Mouse (Mus musculus): ENCODE results near the gene Csrp3. TPM values are rescaled to one million over a fixed set of nuclear protein-coding genes. Genes with fewer than 3 reads are reported as not detected.

The Csrp3 gene
- polyA plus RNA-seq, 1 experiment from 2014 or later = 83.7 TPM

GRCm38 (mm10) chr7:48841538-48841937 lies 6.3 kb downstream of the Csrp3 start:
- Histone ChIP-seq H3K4me2 (no peak overlapping the region), H3K4me3 (no peak overlapping the region), H3K9me3 (no peaks in the 10 kb centered on the region), H3K4me1 (peaks cover 7% of the 10 kb centered on the region), H3K9ac (no peak overlapping the region), H3K36me3 (no peaks in the 10 kb centered on the region), H3K27me3 (no peaks in the 10 kb centered on the region), H3K27ac (no peak overlapping the region)
- WGBS = 69% methylated on average over 4 of the region's 4 CpGs
- ATAC-seq (ENCODE audit: borderline replicate concordance, extremely low read depth, low FRiP score, low TSS enrichment) = no peak

DNA sequence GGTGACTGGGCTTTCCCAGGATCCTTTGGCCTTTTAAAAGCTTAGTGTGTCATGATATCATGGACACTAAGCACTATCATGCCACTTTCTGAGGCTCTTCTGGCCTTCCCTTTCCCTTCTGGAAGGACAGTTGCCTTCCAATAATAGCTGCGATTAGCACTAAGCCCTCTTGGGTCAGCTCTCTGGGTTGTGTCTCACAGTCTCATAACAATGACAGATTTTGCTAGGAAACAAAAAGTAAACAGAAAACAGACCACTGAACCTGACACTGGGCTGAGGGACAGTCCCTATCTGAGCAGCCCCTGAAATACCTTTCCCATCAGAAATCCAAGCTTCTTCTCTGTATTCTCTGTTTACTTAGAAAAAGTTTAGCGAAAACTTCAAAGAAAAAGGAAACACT lies 7.3 kb downstream of the Csrp3 start:
- H3K4me2 ChIP-seq = no peak overlapping the region
- H3K36me3 ChIP-seq = no peaks in the 10 kb centered on the region
- H3K9me3 ChIP-seq = no peaks in the 10 kb centered on the region
- no peak overlapping the region for H3K27ac ChIP-seq
- peaks cover 7% of the 10 kb centered on the region for H3K4me1 ChIP-seq
- no peak for ATAC-seq (ENCODE audit: borderline replicate concordance, extremely low read depth, low FRiP score, low TSS enrichment)
- WGBS = 51% methylated on average over 2 of the region's 2 CpGs
- H3K27me3 ChIP-seq = no peaks in the 10 kb centered on the region
- no peak overlapping the region for H3K9ac ChIP-seq
- H3K4me3 ChIP-seq = no peak overlapping the region

- WGBS = 72% methylated on average over 2 of the region's 2 CpGs
- H3K9ac ChIP-seq = no peak overlapping the region
- ATAC-seq (ENCODE audit: borderline replicate concordance, extremely low read depth, low FRiP score, low TSS enrichment) = no peak
These were observed 9.4 kb downstream of the Csrp3 start for GRCm38 (mm10) chr7:48838434-48838833.

GRCm38 (mm10) chr7:48836949-48837348 lies 10.9 kb downstream of the Csrp3 start:
- Histone ChIP-seq H3K9me3 (no peaks in the 10 kb centered on the region), H3K27ac (no peak overlapping the region), H3K9ac (no peak overlapping the region), H3K4me2 (no peak overlapping the region), H3K36me3 (no peaks in the 10 kb centered on the region), H3K4me3 (no peak overlapping the region), H3K4me1 (no peaks in the 10 kb centered on the region), H3K27me3 (no peaks in the 10 kb centered on the region)
- WGBS = 38% methylated on average over 6 of the region's 6 CpGs
- no peak for ATAC-seq (ENCODE audit: borderline replicate concordance, extremely low read depth, low FRiP score, low TSS enrichment)

More at GRCm38 (mm10) chr7:48838434-48838833, 9.4 kb downstream of the Csrp3 start:
- Histone ChIP-seq H3K9me3 (no peaks in the 10 kb centered on the region), H3K4me2 (no peak overlapping the region), H3K4me1 (no peaks in the 10 kb centered on the region), H3K36me3 (no peaks in the 10 kb centered on the region), H3K4me3 (no peak overlapping the region), H3K27me3 (no peaks in the 10 kb centered on the region), H3K27ac (no peak overlapping the region)

- H3K9me3 ChIP-seq = no peaks in the 10 kb centered on the region
- no peak overlapping the region for H3K9ac ChIP-seq
- ATAC-seq (ENCODE audit: borderline replicate concordance, extremely low read depth, low FRiP score, low TSS enrichment) = no peak
- peaks cover 6% of the 10 kb centered on the region for H3K4me1 ChIP-seq
- H3K36me3 ChIP-seq = no peaks in the 10 kb centered on the region
- H3K27me3 ChIP-seq = no peaks in the 10 kb centered on the region
- WGBS = 87% methylated on average over 12 of the region's 12 CpGs
- no peak overlapping the region for H3K4me3 ChIP-seq
- H3K27ac ChIP-seq = no peak overlapping the region
- no peak overlapping the region for H3K4me2 ChIP-seq
These were observed 12.7 kb downstream of the Csrp3 start for GRCm38 (mm10) chr7:48834989-48835626.

DNA sequence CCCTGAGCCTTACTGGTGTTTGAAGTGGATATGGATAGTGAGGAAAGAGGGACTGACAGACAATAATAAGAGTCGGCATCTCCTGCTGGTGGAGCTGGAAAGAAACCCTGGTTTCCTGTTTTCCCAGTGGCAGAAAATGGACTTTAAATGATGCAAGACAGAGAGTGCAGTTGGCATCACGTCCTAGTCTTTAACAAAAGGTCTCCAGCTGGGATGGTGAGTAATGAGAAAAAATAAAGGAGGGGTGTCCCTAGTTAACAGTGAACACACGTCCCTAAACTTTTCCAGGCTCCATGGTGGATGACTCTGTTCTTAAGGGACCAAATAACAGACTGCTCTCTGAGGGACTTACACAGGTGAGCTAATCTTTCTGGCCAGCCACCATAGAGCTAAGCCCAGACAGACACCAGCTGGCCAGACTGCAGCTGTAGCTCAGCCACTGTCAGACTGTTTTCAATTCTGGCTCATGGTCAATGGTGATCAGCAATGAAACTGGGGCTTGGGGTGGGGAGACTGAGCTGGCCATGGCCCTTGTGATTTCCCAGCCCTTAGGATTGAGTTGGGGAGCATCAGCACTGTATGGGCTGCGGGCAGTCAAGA lies 13.4 kb downstream of the Csrp3 start:
- Histone ChIP-seq H3K9ac (no peak overlapping the region), H3K27ac (no peak overlapping the region), H3K4me1 (peaks cover 6% of the 10 kb centered on the region), H3K9me3 (no peaks in the 10 kb centered on the region), H3K36me3 (no peaks in the 10 kb centered on the region), H3K27me3 (no peaks in the 10 kb centered on the region), H3K4me3 (no peak overlapping the region), H3K4me2 (no peak overlapping the region)
- 62% methylated on average over 4 of the region's 4 CpGs for WGBS
- no peak for ATAC-seq (ENCODE audit: borderline replicate concordance, extremely low read depth, low FRiP score, low TSS enrichment)

- H3K4me2 ChIP-seq = no peak overlapping the region
- H3K4me3 ChIP-seq = no peak overlapping the region
- no peaks in the 10 kb centered on the region for H3K27me3 ChIP-seq
- WGBS = 63% methylated on average over 1 of the region's 1 CpGs
- H3K27ac ChIP-seq = no peak overlapping the region
- H3K9me3 ChIP-seq = no peaks in the 10 kb centered on the region
- peaks cover 6% of the 10 kb centered on the region for H3K4me1 ChIP-seq
- H3K36me3 ChIP-seq = 0 out of 2 replicates have a peak, but pooled peaks cover 6% of the 10 kb centered on the region
- no peak overlapping the region for H3K9ac ChIP-seq
- no peak for ATAC-seq (ENCODE audit: borderline replicate concordance, extremely low read depth, low FRiP score, low TSS enrichment)
These were observed 15.1 kb downstream of the Csrp3 start for GRCm38 (mm10) chr7:48832735-48833134.

DNA sequence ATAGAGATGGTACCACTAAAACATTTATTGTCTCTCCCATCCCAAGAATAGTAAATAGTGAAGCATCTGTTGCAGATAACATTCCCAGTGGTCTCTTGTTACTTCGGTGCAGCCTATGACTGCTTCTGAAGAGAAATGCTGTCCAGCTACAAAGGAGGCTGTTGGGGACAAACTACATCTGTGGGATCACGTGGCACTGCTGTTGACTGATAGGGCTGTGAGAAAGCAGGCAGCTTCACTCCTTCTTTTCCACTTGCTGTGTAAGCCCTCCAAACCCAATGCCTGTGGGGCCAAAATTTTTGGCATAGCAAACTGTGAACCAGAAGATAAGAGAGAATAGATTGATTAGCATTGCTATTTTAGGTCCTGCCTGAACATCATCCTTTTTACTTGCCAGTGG lies 17.4 kb downstream of the Csrp3 start:
- no peaks in the 10 kb centered on the region for H3K27me3 ChIP-seq
- no peak overlapping the region for H3K4me3 ChIP-seq
- H3K4me2 ChIP-seq = no peak overlapping the region
- ATAC-seq (ENCODE audit: borderline replicate concordance, extremely low read depth, low FRiP score, low TSS enrichment) = peak; percentile 91
- no peak overlapping the region for H3K27ac ChIP-seq
- 19% methylated on average over 2 of the region's 2 CpGs for WGBS
- H3K9me3 ChIP-seq = no peaks in the 10 kb centered on the region
- H3K9ac ChIP-seq = no peak overlapping the region
- peaks cover 6% of the 10 kb centered on the region for H3K4me1 ChIP-seq
- H3K36me3 ChIP-seq = peaks cover 23% of the 10 kb centered on the region; the same call in 1 of the 2 replicates

- WGBS = 39% methylated on average over 5 of the region's 5 CpGs
- H3K9ac ChIP-seq = no peak overlapping the region
- H3K4me3 ChIP-seq = no peak overlapping the region
- H3K4me1 ChIP-seq = peaks cover 6% of the 10 kb centered on the region
- H3K9me3 ChIP-seq = no peaks in the 10 kb centered on the region
- H3K4me2 ChIP-seq = no peak overlapping the region
- H3K27ac ChIP-seq = 0 out of 2 replicates have a peak overlapping the region, but pooled peaks have one; percentile 24
- H3K27me3 ChIP-seq = no peaks in the 10 kb centered on the region
- H3K36me3 ChIP-seq = peaks cover 32% of the 10 kb centered on the region; the same call in 1 of the 2 replicates
- ATAC-seq (ENCODE audit: borderline replicate concordance, extremely low read depth, low FRiP score, low TSS enrichment) = peak; percentile 40; the same call in 1 of the 2 replicates
These were observed 18.5 kb downstream of the Csrp3 start for GRCm38 (mm10) chr7:48829177-48829910.

DNA sequence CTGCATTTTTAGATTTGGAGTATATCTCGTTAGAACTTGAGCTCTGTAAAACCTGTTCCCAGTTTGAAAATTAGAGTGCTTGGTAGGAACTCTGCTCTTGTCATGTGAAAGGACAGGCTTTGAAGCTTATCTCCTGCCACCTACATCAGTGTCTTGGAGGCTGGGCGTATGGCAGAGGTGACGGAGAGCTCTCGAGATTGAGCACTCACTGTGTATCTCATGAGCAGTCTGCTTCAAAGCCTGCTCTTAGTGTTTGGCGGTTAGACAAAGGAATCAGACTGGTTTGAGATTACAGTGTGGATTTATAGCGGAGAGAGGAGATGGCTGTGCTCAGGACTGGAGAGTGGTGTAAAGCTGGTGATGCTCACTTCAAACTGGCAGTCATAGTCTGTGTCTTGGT lies 22.7 kb downstream of the Csrp3 start:
- Histone ChIP-seq H3K4me2 (no peak overlapping the region), H3K9me3 (no peaks in the 10 kb centered on the region), H3K27me3 (no peaks in the 10 kb centered on the region), H3K36me3 (peaks cover 46% of the 10 kb centered on the region), H3K27ac (no peak overlapping the region), H3K4me1 (no peaks in the 10 kb centered on the region), H3K4me3 (no peak overlapping the region), H3K9ac (no peak overlapping the region)
- 56% methylated on average over 6 of the region's 6 CpGs for WGBS
- ATAC-seq (ENCODE audit: borderline replicate concordance, extremely low read depth, low FRiP score, low TSS enrichment) = no peak

DNA sequence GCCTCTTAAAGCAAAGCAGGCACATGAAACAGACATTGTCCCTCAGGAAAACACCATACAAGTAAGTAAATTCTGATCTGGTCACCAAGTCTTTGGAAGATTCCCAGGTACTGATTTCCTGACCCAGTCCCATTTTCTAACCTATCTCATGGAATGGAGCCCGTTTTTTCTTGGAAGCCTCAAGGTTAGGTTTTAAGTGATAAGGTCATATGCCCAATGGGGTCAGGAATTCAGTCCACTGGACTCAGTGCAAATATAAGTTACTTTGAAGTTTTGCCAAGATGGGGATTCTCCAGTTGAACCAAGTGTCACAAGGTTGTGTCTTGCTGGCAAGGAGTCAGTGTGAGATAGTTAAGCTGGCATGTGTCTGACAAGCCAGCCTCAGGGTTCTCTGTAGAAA lies 23.2 kb downstream of the Csrp3 start:
- H3K9me3 ChIP-seq = no peaks in the 10 kb centered on the region
- ATAC-seq (ENCODE audit: borderline replicate concordance, extremely low read depth, low FRiP score, low TSS enrichment) = no peak
- H3K4me2 ChIP-seq = no peak overlapping the region
- no peak overlapping the region for H3K4me3 ChIP-seq
- H3K36me3 ChIP-seq = peaks cover 51% of the 10 kb centered on the region
- no peaks in the 10 kb centered on the region for H3K4me1 ChIP-seq
- H3K27ac ChIP-seq = no peak overlapping the region
- 62% methylated on average over 1 of the region's 1 CpGs for WGBS
- H3K9ac ChIP-seq = no peak overlapping the region
- no peaks in the 10 kb centered on the region for H3K27me3 ChIP-seq

- H3K27me3 ChIP-seq = no peaks in the 10 kb centered on the region
- no peak overlapping the region for H3K4me2 ChIP-seq
- ATAC-seq (ENCODE audit: borderline replicate concordance, extremely low read depth, low FRiP score, low TSS enrichment) = no peak
- no peaks in the 10 kb centered on the region for H3K4me1 ChIP-seq
- H3K4me3 ChIP-seq = no peak overlapping the region
- WGBS = 83% methylated on average over 3 of the region's 3 CpGs
- no peak overlapping the region for H3K9ac ChIP-seq
- H3K36me3 ChIP-seq = peaks cover 54% of the 10 kb centered on the region
- no peak overlapping the region for H3K27ac ChIP-seq
- no peaks in the 10 kb centered on the region for H3K9me3 ChIP-seq
These were observed 24.2 kb downstream of the Csrp3 start for GRCm38 (mm10) chr7:48823621-48824020.

Measured in lung, embryonic 15.5 days (tissue).